Mouse (Mus musculus): ENCODE data around the gene Spen.

Gene Spen

GRCm38 (mm10) chr4:141469343-141469742 is 69.1 kb downstream of the Spen start:
- DNase-seq, result no peak

- peak in 1 of 2 experiments; percentile 58 for DNase-seq
Measured at GRCm38 (mm10) chr4:141468576-141468975, 69.8 kb downstream of the Spen start.

GRCm38 (mm10) chr4:141467581-141467927 is 70.8 kb downstream of the Spen start:
- DNase-seq, result no peak

GRCm38 (mm10) chr4:141466844-141467580 is 71.4 kb downstream of the Spen start:
- DNase-seq, result peak in 1 of 2 experiments; percentile 43

- no peak for DNase-seq
Measured at GRCm38 (mm10) chr4:141466289-141466795, 72.1 kb downstream of the Spen start.

GRCm38 (mm10) chr4:141465512-141466288 is 72.7 kb downstream of the Spen start:
- DNase-seq, result no peak

- DNase-seq, result no peak
Measured at GRCm38 (mm10) chr4:141464722-141465121, 73.7 kb downstream of the Spen start.

- peak; percentile 72 to 81 for DNase-seq
Measured at GRCm38 (mm10) chr4:141463472-141463871, 74.9 kb downstream of the Spen start.

- DNase-seq, result no peak
Measured at GRCm38 (mm10) chr4:141461576-141461975, 76.8 kb downstream of the Spen start.

- no peak for DNase-seq
Measured at GRCm38 (mm10) chr4:141461088-141461487, 77.3 kb downstream of the Spen start.

GRCm38 (mm10) chr4:141460481-141460880 is 77.9 kb downstream of the Spen start:
- no peak for DNase-seq

- no peak for DNase-seq
Measured at GRCm38 (mm10) chr4:141459766-141460165, 78.6 kb downstream of the Spen start.

GRCm38 (mm10) chr4:141458888-141459287 is 79.5 kb downstream of the Spen start:
- no peak for DNase-seq

GRCm38 (mm10) chr4:141458236-141458635 is 80.2 kb downstream of the Spen start:
- DNase-seq, result peak; percentile 34 to 44

GRCm38 (mm10) chr4:141456193-141456938 is 82.0 kb downstream of the Spen start:
- DNase-seq, result no peak

GRCm38 (mm10) chr4:141455526-141455925 is 82.9 kb downstream of the Spen start:
- DNase-seq, result no peak

GRCm38 (mm10) chr4:141454581-141455350 is 83.6 kb downstream of the Spen start:
- DNase-seq, result no peak

GRCm38 (mm10) chr4:141451916-141452450 is 86.4 kb downstream of the Spen start:
- peak in 1 of 2 experiments; percentile 19 for DNase-seq

GRCm38 (mm10) chr4:141451251-141451650 is 87.1 kb downstream of the Spen start:
- DNase-seq, result no peak

- no peak for DNase-seq
Measured at GRCm38 (mm10) chr4:141446211-141446610, 92.2 kb downstream of the Spen start.

GRCm38 (mm10) chr4:141445328-141445720 is 93.1 kb downstream of the Spen start:
- DNase-seq, result no peak
